Mouse (Mus musculus): ENCODE data around the gene Ccdc92b.

The Ccdc92b gene

DNA sequence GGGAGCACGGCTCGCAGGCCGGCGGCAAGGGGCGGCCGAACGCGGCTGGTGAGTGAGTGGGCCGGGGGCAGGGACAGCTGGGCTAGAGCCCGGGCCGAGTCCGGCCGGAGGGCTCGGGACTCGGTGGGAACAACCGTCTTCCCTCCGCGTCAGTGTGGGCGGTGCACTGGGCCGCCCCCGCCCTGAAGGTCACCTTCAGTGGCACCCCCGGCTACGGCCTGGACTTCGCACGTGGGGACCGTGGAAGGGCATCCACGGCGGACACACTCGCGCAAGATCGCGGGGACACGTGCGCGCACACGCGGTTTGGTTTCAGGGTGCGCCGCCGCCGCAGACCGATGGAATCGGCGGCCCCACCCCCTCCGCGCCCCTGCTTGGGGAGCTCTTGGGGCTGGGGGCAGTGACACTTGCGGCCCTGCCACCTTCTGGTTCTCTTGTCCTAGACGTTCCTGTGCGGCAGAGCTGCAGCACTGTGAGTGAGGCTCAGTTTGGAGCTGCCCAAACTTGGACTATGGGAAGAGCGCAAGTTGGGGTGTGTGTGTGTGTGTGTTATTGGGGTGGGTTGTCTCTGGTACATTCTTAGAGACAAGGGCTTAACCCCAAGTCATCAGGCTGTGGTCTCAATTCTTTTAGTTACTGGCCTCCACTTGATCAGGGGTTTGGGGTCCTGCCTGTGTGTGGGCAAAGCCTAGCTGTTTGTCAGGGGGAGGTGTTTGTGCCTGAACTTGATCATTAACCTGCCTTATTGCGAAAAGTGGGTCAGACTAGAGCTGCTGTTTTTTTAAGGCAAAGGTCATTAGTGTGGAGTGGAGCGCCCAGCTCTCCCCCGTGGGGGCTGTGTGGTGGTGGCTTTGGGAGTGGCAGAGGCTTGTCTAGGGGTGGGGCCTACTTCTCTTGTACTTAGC is 30.5 kb downstream of the Ccdc92b start:
- in situ Hi-C loops (cut with MboI; ENCODE audit: low sequenced_read_pairs): no loop called here

DNA sequence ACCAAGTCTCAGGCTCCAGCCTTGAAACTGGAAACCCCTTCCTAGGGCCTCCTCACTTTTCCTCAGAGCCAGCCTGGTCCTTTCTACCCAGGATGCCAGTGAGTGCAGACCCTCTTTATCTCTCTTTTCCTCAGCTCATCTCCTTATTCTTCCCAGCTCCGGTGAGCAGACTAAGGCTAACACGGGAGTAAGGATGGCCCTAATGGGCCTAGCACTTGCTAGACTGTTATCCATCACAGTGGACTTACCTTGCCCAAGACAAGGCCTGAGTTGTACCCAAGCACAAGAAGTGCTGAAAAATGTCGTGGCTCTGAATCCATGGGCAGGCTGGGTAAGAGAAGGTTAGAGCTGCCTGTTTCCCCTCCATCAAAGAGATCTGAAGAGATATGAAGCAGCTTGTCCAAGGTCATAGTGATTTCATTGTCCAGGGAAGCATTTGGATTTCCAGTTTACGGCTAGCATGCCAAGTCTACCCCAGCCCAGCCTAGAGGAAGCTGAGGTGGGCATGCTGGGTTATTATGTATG is 31.2 kb downstream of the Ccdc92b start:
- in situ Hi-C loops (cut with MboI; ENCODE audit: low sequenced_read_pairs): no loop called here

DNA sequence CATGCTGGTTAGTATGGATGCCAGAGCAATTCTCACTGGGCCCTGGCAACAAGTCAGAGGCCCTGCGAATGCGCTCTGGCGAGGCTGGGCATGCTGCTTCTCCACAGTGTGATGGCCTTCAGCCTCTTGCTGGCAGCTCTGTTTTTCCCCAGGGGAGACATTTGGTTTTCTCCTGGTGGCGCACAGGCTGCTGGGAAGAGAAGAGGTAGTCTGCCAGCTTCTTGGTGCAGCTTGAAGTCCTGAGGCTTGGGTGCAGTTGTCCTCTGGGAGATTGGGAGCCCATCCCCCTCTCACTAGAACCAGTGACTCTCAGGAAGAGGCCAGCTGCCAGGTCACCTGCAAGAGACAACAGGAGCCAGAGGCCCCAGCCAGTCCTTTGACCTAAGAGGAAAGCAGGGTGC is 33.4 kb downstream of the Ccdc92b start:
- in situ Hi-C loops (cut with MboI; ENCODE audit: low sequenced_read_pairs): no loop called here

DNA sequence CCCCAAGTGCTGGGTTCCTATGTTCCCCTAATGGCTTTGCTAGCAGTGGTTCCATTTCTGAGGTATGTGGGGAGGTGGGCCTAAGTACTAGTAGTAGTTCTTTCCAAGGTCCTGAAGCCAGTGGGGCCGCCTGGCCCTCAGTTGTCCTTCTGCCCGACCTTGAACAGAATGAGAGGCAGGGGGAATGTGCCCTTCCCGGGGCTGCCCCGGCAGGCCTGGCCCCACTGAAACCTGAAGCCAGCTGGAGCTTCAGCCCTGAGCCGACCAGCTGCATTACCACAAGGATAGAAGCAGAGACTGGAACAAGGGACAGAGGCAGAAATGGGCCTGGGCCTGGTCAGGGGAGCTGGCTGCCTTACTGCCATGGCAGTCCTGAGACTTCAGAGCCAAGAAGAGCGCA is 34.0 kb downstream of the Ccdc92b start:
- in situ Hi-C loops (cut with MboI; ENCODE audit: low sequenced_read_pairs): no loop called here

DNA sequence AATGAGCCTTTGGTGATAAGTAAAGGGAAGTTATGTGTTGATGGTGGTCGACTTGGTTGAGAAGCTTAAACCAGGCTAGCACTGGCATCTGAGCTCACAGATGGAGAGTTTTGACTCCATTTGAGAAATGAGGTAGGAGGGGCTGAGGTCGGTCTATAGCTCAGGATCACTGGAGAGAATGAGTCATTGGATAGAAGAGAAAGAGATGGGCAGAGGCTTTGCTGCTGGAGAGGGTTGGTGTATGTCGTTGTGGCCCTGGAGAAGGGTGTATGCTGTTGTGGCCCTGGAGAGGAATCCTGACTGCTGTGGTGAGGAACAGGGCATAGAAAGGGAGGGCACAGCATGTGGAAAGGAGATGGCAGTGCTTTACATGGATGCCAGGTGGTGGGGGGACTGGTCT is 36.5 kb downstream of the Ccdc92b start:
- in situ Hi-C loops (cut with MboI; ENCODE audit: low sequenced_read_pairs): no loop called here

DNA sequence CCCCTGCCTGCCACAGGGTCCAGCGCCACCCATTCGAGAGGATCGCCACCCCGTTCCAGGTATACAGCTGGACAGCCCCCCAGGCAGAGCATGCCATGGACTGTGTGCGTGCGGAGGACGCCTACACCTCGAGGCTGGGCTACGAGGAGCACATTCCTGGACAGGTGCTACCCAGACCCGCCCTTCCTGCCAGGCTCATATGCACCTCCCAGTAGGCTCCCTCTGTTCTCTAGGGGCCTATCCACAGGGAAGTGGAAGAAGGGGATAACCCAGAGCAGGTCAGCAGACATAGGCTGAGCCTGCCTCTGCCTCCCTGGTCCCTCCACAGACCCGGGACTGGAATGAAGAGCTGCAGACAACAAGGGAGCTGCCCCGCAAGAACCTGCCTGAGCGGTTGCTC is 40.9 kb downstream of the Ccdc92b start:
- in situ Hi-C loops (cut with MboI; ENCODE audit: low sequenced_read_pairs): no loop called here

GRCm38 (mm10) chr11:74661641-74662040 is 42.2 kb downstream of the Ccdc92b start:
- in situ Hi-C loops (cut with MboI; ENCODE audit: low sequenced_read_pairs): no loop called here

- in situ Hi-C loops (cut with MboI; ENCODE audit: low sequenced_read_pairs): no loop called here
Observed at GRCm38 (mm10) chr11:74662221-74662620, 42.8 kb downstream of the Ccdc92b start.

DNA sequence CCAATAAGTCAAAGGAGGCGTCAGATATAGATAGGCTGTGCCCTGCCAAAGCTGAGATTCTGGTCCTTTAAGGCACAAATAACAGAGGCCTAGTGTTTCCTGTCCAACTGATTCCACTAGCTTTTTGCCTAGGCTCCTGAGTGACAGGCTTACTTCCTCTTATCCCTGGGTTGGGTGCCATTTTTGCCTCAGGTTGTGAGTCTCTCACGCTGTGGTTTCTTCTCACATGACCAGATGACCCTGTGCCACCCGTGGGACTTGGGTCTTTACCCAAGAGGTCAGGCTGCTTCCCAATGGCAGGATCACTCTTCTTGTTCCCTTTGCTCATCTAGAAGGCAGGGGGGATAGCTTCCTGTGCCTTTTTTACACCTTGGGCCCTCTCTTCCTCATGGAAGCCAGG is 44.9 kb downstream of the Ccdc92b start:
- in situ Hi-C loops (cut with MboI; ENCODE audit: low sequenced_read_pairs): no loop called here

DNA sequence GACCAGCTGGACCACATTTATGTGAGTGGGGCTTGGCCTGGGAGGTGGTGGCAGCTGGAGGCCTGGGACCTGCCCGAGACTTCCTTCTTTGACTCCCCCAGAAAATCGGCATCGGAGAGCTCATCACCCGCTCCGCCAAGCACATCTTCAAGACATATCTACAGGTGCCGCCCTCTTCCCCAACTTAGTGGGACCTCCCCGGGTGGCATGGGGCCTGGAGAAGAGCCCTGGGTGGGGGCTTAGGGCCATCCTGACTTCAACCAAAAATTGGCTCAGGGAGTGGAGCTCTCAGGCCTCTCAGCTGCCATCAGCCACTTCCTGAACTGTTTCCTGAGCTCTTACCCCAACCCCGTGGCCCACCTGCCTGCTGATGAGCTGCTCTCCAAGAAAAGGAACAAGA is 45.5 kb downstream of the Ccdc92b start:
- in situ Hi-C loops (cut with MboI; ENCODE audit: low sequenced_read_pairs): no loop called here

DNA sequence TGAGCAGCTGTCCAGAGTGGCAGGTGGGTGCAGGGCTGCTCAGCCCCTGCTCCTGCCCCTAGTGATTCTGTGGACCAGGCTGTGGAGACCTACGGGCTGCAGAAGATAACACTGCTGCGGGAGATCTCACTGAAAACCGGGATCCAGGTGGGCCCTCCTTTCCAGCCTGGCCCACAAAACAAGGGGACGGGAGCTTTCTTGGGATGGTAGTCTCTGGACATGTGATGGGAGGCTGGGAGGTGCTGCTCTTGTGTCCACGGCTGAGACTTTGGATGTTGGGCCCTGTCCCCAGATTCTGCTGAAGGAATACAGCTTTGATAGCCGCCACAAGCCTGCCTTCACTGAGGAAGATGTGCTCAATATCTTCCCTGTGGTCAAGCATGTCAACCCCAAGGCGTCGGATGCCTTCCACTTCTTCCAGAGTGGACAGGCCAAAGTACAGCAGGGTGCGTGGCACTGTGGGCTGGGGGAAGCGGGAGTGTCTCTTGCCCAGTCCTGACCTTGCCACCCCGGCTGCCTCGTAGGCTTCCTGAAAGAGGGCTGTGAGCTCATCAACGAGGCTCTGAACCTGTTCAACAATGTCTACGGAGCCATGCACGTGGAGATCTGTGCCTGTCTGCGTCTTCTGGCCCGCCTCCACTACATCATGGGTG is 46.4 kb downstream of the Ccdc92b start:
- in situ Hi-C loops (cut with MboI; ENCODE audit: low sequenced_read_pairs): no loop called here

- in situ Hi-C loops (cut with MboI; ENCODE audit: low sequenced_read_pairs): no loop called here
Observed at GRCm38 (mm10) chr11:74666284-74666652, 46.9 kb downstream of the Ccdc92b start.

DNA sequence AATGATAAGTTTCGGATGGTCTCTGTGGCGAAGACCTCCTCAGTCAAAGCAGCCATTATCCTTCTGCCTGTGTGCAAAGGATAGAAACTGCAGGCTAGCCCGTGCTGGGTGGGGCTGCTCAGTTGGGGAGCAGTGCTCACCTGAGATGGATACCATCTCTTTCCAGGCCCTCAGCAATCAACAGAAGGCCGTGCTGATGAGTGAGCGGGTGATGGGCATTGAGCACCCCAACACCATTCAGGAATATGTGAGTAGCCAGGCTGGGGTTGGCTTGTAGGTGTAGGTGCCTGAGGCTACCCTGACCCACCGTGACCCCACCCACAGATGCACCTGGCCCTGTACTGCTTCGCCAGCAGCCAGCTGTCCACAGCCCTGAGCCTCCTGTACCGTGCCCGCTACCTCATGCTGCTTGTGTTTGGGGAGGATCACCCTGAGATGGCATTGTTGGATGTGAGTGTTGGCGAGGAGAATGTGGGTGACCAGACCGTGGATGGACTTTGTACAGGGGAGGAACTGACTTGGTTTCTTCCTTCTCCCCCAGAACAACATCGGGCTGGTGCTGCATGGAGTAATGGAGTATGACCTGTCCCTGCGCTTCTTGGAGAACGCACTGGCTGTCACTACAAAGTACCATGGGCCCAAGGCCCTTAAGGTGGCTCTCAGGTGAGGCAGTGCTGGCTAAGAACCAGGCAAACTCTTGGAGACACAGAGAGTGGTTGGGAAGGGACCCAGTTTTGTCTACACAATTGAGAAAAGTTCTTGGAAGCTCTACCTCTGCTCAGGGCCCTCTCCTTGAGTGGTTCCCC is 47.6 kb downstream of the Ccdc92b start:
- in situ Hi-C loops (cut with MboI; ENCODE audit: low sequenced_read_pairs): no loop called here

- in situ Hi-C loops (cut with MboI; ENCODE audit: low sequenced_read_pairs): no loop called here
Observed at GRCm38 (mm10) chr11:74667582-74668010, 48.2 kb downstream of the Ccdc92b start.

GRCm38 (mm10) chr11:74668466-74668865 is 49.1 kb downstream of the Ccdc92b start:
- in situ Hi-C loops (cut with MboI; ENCODE audit: low sequenced_read_pairs): no loop called here

GRCm38 (mm10) chr11:74668971-74669370 is 49.6 kb downstream of the Ccdc92b start:
- in situ Hi-C loops (cut with MboI; ENCODE audit: low sequenced_read_pairs): no loop called here

DNA sequence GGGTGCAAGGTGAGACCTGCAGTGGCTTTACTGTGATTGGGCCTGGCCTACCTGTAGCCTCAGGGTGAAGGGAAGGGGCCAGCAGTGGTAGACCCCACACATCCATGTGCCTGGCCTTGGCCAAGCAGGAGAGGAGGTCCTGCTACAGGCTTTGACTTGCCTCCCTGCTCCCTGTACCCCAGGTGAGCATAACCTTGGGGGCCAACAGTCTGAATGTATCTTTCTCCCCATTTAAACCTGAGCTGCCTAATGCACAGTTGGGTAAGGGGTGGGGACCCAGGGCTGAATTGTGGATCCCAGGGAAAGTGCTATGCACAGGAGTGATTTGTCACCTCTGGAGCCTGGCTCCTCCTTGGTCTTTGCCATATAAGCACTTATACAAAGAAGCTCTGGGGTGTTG is 50.7 kb downstream of the Ccdc92b start:
- in situ Hi-C loops (cut with MboI; ENCODE audit: low sequenced_read_pairs): no loop called here

DNA sequence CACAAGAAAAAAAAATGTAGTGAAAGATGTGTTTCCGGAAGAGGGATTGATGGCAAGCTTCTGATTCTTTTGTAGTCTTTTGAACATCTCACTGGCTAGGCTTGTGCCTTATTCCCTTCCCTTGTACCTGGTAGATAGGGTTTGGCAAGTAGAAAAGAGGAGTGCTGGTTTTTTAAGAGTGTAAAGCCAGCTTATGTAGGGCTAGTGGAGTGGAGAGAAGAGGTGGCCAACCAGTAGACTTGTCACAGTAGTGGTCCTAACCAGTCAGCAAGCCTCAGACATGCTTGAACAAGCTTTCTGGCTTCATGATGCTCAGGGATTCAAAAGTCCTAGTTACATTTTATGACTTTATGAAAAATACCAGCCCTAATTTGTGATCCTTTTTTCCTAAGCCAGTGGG is 51.6 kb downstream of the Ccdc92b start:
- in situ Hi-C loops (cut with MboI; ENCODE audit: low sequenced_read_pairs): no loop called here

DNA sequence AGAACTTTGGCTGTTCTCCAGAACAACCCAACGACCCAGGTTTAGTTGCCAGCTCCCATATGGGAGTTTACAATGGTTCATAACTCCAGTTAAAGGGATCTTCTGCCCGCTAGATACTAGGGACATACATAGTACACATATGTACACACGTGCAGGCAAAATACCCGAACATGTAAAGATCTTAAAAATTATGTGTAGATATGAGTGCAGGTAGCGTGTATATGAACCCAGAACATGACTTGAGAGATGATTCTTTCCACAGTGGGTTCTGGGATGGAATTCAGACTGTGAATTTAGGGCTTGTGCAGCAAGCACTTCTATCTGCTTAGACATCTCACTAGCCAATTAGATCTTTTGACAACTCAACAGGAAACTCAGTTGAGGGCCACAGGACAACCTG is 52.4 kb downstream of the Ccdc92b start:
- in situ Hi-C loops (cut with MboI; ENCODE audit: low sequenced_read_pairs): no loop called here

- in situ Hi-C loops (cut with MboI; ENCODE audit: low sequenced_read_pairs): no loop called here
Observed at GRCm38 (mm10) chr11:74672901-74673513, 53.6 kb downstream of the Ccdc92b start.

GRCm38 (mm10) chr11:74673561-74673960 is 54.2 kb downstream of the Ccdc92b start:
- in situ Hi-C loops (cut with MboI; ENCODE audit: low sequenced_read_pairs): no loop called here
